Mouse (Mus musculus) myocyte (in vitro differentiated cells): ENCODE data around the gene Adcy4.

ENCODE experiments used
- CEBPB ChIP-seq: IDR thresholded peaks from 2 replicates; pipeline ENCODE4 v1.6.1; 2011; ENCODE audit warnings: mild to moderate bottlenecking, moderate library complexity; ENCODE audit not compliant: poor library complexity, insufficient read depth, severe bottlenecking
- E2F4 ChIP-seq: IDR thresholded peaks from one replicate; pipeline ENCODE4 v1.6.1; 2011; ENCODE audit warnings: mild to moderate bottlenecking, control low read depth, moderate library complexity; ENCODE audit not compliant: insufficient read depth
- MAX ChIP-seq: IDR thresholded peaks from one replicate; pipeline ENCODE4 v1.6.1; 2011; ENCODE audit warnings: low read depth, mild to moderate bottlenecking, control low read depth
- POLR2A ChIP-seq: IDR thresholded peaks from one replicate; pipeline ENCODE4 v1.6.1; 2011; ENCODE audit warnings: low read depth, mild to moderate bottlenecking, control low read depth, moderate library complexity; ENCODE audit not compliant: insufficient read length
- POLR2AphosphoS2 ChIP-seq: IDR thresholded peaks from one replicate; pipeline ENCODE4 v1.6.1; 2011; ENCODE audit warnings: low read depth, control low read depth; ENCODE audit not compliant: insufficient read length
- TCF12 ChIP-seq: IDR thresholded peaks from one replicate; pipeline ENCODE4 v1.6.1; 2011; ENCODE audit warnings: mild to moderate bottlenecking, control low read depth; ENCODE audit not compliant: poor library complexity, insufficient read depth, severe bottlenecking
- USF1 ChIP-seq: IDR thresholded peaks from one replicate; pipeline ENCODE4 v1.6.1; 2011; ENCODE audit warnings: low read depth, mild to moderate bottlenecking, control low read depth, moderate library complexity

DNA sequence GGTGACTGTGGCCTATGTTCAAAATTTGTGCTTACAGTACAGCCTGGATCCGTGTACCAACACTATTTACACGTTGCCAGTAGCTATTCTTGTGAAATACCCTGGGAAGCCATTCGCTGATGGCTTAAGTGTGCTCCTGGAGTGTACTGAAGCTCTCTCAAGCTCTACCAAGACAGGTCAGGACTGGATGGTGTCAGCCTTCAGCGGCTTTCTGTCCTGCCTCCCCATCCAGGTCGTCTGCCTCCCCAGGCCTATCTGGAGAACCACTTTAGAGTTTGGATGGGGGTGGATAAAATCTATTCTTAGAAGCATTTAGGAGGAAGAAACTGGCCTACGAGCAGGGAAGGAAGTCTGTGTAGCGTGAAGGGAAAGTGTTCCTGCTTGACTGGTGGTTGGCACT is 20.7 kb downstream of the Adcy4 start:
- no peak for TF ChIP-seq POLR2A
- TF ChIP-seq E2F4: no peak
- TF ChIP-seq POLR2AphosphoS2: no peak
- TF ChIP-seq MAX: no peak
- no peak for TF ChIP-seq CEBPB
- TF ChIP-seq TCF12: no peak
- TF ChIP-seq USF1: no peak
